Mouse (Mus musculus) inflammation-experienced regulatory T-cells, adult 16 weeks (primary cell): ENCODE results near the gene Bsg. TPM values are rescaled to one million over a fixed set of nuclear protein-coding genes. Genes with fewer than 3 reads are reported as not detected.

ENCODE experiments used
- polyA plus RNA-seq: library from polyadenylated mRNA; unstranded; fragments of 100-300 nt; shearing (Covaris generic); gene quantifications from one replicate; pipeline ENCODE4 v1.2.1, GENCODE M21; 2017

The Bsg gene
- polyA plus RNA-seq = 300 TPM

DNA sequence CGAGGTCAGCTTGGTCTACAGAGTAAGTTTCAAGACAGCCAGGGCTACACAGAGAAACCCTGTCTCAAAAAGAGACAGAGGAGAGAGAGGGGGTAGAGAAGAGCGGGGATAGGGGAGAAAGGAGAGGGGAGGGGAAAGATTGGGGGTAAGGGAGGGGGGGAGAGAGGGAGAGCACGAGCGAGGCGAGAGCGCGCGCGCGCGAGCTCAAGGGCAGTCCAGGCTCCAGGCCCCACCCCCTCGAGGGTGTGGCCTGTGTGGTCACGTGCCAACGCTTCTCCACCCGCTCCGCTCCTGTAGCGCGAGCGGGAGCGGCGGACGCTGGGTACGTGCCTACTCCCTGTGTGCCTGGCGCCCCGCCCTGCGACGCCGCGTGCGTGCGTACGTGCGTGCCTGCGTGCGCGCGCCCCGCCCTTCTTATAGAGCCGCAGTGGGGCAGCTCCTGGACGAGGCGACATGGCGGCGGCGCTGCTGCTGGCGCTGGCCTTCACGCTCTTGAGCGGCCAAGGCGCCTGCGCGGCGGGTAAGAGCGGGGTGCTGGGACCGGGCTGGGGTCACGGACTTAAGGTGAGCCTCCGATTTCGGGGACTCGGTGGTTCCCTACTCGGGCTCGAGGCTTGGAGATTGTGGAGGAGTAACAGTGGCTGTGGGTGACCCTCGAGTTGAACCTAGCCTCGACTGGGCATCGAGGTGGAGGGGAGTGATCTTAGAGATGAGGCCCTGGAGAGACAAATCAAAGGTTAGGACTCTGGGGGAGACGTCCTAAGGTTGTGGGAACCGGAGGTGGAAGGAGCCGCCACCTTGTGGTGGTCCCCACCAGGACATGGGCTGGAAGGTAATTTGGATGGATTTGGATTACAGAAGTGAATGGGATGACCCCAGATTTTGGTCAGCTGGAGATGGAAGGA lies at the start of gene Bsg:
Bsg (plus strand) TSS at position 427 of the 905 bp plus-strand sequence.

DNA sequence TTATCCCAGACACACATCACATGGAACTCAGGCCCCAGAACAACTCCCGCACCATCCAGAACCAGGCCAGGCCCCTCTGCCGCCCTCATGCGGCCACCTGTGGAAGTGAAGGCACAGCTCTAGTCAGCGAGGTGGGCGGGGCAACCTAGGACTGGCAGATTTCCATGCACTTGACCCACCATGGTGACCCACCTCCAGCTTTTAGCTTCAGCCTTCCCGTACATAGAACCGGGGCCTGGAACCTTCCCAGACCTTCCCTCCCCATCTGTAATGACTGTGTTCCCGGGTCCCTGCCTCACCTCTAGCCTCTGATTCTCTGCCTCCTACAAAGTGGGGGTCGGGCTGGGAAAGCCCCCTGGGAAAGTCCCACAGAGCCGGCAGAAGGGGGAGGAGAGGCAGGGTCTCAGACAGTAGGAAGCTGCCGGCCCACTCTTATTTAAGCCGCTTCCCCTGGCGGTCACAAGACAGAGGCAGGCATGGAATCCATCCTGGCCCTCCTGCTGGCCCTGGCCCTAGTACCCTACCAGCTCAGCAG lies 40.1 kb upstream of the Bsg start, which contains the start of gene Madcam1:
Madcam1 (plus strand) TSS at position 429 of the 535 bp plus-strand sequence.

DNA sequence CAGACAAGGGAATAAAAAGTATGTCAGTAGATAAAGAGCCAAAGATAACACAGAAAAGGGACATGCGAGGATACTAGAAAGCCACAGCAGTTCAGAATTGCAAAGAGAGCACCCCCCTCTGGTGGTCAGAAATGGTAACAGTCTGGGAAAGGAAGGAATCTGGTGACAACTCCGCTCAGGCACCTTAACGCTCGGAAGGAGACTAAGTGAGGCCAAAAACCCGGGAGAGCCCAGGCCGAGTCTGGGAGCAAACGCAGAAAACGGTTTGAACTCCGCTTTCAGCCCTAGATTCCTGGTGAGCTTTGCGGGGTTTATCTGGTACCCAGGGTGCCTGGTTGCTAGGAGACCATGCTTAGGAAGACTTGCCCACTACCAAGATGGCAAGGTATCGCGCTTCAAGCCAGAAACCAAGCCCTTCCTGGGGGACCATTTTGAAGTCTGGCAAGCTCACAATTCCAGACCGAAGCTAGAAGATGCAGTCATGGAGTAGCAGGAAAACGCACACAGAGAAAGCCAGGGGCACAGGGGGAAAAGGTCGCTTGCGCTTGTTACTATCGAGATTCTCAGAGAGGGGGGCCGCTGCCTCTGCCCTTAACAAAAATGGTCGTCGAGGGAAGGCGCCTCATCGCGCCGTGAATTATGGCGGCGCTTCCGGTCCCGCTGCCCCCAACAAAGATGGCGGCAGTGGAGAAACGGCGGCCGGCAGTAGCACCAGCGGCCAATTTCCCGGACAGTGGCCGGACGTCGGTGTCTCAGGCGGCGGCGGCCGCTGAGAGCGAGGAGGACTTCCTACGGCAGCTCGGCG lies 35.3 kb upstream of the Bsg start, which contains the start of gene Tpgs1:
Tpgs1 (plus strand) TSS at position 599 of the 805 bp plus-strand sequence.

DNA sequence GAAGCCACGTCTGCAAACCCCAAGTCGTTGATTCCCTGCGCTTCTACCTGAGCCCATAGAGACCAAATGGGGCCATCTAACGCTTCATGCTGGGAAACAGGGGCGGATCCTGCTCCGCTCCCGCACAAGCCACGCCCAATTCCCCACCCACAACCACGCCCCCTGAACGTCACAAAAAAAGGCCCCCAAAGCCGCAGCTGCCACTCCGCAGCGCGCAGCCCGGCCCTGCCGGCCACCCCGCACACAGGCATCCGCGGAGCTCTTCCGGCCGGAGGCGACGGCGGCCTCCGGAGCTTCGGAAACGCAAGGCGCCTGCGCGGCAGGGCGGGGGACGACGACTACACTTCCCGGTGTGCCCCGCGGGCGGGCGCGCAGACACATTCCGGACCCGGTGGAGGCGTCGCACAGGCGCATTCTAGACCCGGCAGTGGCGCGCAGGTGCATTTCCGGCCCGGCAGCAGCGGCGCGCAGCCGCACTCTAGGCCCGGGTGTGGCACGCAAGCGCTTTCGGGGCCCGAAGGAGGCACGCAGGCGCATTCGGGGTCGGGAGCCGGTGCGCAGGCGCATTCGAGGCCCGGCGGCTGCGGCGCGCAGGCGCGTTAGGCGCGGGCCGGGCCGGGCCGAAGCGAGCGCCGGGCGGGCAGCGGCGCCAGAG lies 22.6 kb upstream of the Bsg start, which contains the start of gene Cdc34:
Cdc34 (plus strand) TSS at position 605 of the 655 bp plus-strand sequence.

GRCm38 (mm10) chr10:79688720-79689119 lies 15.6 kb upstream of the Bsg start, which contains the start of gene Gzmm:
Gene Gzmm (plus strand): TSS chr10:79689020.

GRCm38 (mm10) chr10:79716254-79716987 lies 12.1 kb downstream of the Bsg start, which contains the start of gene Hcn2:
Gene Hcn2 (plus strand): TSS chr10:79716634.

DNA sequence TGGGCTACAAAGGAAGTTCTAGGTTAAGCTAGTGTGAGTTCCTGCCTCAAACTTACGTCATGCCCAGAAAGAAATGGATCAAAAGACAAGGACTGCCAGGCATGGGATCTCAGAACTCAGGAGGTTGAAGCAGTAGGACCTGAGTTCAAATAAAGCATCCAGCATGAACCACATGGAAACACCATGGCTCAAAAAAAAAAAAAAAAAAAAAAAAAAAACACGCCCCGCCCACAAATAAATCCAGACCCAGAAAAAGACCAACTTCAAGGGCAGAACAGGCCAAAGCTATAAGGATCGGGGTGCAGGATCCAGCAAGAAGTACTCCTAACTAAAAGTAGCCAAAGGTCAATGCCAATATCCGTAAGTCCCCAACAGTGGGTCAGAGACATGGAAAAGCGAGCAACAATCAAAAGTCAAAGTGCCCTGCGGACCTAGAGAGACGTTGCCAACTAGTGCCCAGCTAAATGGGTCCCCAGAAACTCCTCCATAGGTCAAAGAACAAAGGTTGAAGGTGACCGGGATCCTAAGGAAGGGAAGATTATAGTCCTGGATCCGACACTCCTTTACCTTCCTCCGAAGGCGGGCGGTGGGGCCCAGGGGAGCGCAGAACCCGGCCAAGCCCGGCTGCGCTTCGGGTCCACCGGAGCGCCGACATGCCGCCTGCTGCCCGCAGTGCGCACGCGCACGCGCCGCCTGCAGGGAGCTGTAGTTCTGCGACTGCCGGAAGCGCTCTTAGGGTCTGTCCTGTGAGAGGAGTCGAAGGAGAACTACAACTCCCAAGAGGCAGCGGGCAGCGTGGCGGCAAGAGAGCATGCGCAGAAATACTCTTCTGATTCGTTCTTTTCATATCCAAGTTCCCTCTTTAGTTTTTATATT lies 41.8 kb downstream of the Bsg start, which contains the start of gene Polrmt:
Polrmt (minus strand) TSS at position 684 of the 876 bp plus-strand sequence.

DNA sequence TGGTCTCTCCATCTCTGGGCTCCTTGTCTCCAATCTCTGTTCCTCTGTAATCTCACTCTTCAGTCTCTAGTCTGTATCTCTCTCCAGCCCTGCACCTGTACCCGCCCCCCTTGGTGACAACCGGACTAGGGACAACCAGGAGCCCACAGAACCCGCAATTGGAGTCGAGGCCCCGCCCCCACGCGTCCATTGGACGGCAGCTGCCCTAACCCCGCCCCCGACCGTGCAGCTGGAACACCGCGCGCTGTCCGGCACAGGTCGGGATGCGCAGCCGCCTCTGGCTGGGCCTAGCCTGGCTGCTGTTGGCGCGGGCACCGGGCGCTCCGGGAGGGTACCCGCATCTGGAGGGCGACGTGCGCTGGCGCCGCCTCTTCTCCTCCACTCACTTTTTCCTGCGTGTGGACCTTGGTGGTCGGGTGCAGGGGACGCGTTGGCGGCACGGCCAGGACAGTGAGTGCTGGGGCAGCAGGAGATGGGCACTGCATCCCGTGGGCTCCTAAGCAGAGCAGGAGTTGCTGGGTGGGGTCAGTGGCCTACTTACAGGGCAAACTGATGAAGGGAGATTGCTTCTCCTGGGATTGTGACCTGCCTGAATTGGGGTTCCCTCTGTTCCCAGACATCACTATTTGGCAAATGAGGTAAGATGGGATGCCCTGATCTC lies 50.7 kb downstream of the Bsg start, which contains the start of gene Fgf22:
Fgf22 (plus strand) TSS at position 221 of the 661 bp plus-strand sequence.

Other genes starting within 250 kb of the Bsg start
- gene Vmn2r83, start 235.8 kb upstream of the Bsg start, polyA plus RNA-seq = not detected
- 4.6 TPM for gene Plpp2, start 170.7 kb upstream of the Bsg start, polyA plus RNA-seq
- 45.2 TPM for gene Mier2, start 149.3 kb upstream of the Bsg start, polyA plus RNA-seq
- not detected for gene Theg, start 117.2 kb upstream of the Bsg start, polyA plus RNA-seq
- gene C2cd4c, start 90.5 kb upstream of the Bsg start, polyA plus RNA-seq = not detected
- not detected for gene Shc2, start 66.6 kb upstream of the Bsg start, polyA plus RNA-seq
- gene Odf3l2, start 58.8 kb upstream of the Bsg start, polyA plus RNA-seq = not detected
- gene Madcam1, start 39.9 kb upstream of the Bsg start, polyA plus RNA-seq = 0.65 TPM
- gene Tpgs1, start 35.1 kb upstream of the Bsg start, polyA plus RNA-seq = 48.4 TPM
- 23.4 TPM for gene Cdc34, start 22.3 kb upstream of the Bsg start, polyA plus RNA-seq
- gene Gzmm, start 15.5 kb upstream of the Bsg start, polyA plus RNA-seq = 1.0 TPM
- not detected for gene Hcn2, start 12.1 kb downstream of the Bsg start, polyA plus RNA-seq
- gene Polrmt, start 42.1 kb downstream of the Bsg start, polyA plus RNA-seq = 58.1 TPM
- not detected for gene Fgf22, start 50.6 kb downstream of the Bsg start, polyA plus RNA-seq
- 8.7 TPM for gene Rnf126, start 62.5 kb downstream of the Bsg start, polyA plus RNA-seq
- gene Fstl3, start 72.8 kb downstream of the Bsg start, polyA plus RNA-seq = 0.68 TPM
- gene Prss57, start 86.5 kb downstream of the Bsg start, polyA plus RNA-seq = not detected
- gene Palm, start 89.1 kb downstream of the Bsg start, polyA plus RNA-seq = 0.30 TPM
- not detected for gene Misp, start 116.5 kb downstream of the Bsg start, polyA plus RNA-seq
- 375 TPM for gene Ptbp1, start 149.9 kb downstream of the Bsg start, polyA plus RNA-seq
- not detected for gene Prtn3, start 170.0 kb downstream of the Bsg start, polyA plus RNA-seq
- 4.9 TPM for gene Plppr3, start 170.1 kb downstream of the Bsg start, polyA plus RNA-seq
- not detected for gene Elane, start 181.8 kb downstream of the Bsg start, polyA plus RNA-seq
- not detected for gene Cfd, start 186.4 kb downstream of the Bsg start, polyA plus RNA-seq
- gene Med16, start 204.4 kb downstream of the Bsg start, polyA plus RNA-seq = 31.2 TPM
- gene Gm26602, start 206.4 kb downstream of the Bsg start, polyA plus RNA-seq = 11.2 TPM
- gene Kiss1r, start 212.5 kb downstream of the Bsg start, polyA plus RNA-seq = 0.39 TPM
- 217 TPM for gene R3hdm4, start 216.7 kb downstream of the Bsg start, polyA plus RNA-seq
- gene Arid3a, start 222.6 kb downstream of the Bsg start, polyA plus RNA-seq = 9.9 TPM